8 mouse cellular contexts compared by ENCODE assay signal in the genomic region with DNA sequence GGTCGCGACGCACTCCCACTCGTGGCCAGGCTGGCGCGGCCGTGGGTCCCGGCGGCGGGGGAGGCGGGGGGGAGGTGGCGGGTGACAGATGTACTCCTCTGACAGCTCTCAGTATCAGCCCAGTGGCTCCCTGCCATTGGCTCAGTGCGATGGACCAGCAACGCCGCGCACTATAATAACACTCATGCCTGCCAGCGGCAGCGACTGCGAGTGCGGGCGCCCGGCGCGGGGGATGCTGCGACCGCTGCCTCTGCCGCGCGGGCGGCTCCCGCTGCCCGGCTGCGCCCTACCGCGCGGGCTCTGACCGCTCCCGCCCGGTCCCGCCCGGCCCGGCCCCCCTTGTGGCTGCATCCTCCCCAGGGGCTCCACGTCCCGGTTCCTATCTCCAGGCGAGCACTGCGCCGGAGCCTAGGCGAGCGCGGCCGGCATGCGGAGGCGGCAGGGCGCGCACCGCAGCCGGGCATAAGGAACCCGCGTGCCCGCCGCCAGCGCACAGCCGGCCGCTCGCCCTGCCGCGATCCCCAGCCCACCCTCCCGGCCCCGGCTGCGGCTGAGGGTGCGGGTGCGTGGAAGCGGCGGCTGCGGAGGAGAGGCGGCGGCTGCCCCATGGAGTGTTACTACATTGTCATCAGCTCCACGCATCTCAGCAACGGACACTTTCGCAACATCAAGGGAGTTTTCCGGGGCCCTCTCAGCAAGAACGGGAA. TPM values are rescaled to one million over a fixed set of nuclear protein-coding genes. Genes with fewer than 3 reads are reported as not detected.
A peak's percentile ranks its signal among the peaks of the same experiment; 100 is the strongest.
DNase-seq lines count a peak whose midpoint lies in the region; ATAC-seq lines count a peak whose summit lies in the region.

Gene Zfp804a (plus strand): TSS at position 38 of the 707 bp plus-strand sequence.

- peak within 1 kb of the TSS; percentile 61 for H3K9ac ChIP-seq in heart, embryonic 11.5 days (ENCODE audit: low read depth, low read length)
- no peak within 1 kb of the TSS for H3K9ac ChIP-seq in liver, embryonic 13.5 days

- no peak for DNase-seq in heart, adult 11 months
- peak; percentile 67 for DNase-seq in cerebellum, adult 11 months
- DNase-seq in kidney, postnatal 4 days = peak; percentile 41 to 49
- no peak for DNase-seq in liver, embryonic 13.5 days
- peak; percentile 81 to 88 for DNase-seq in right cerebral cortex, postnatal 10 days (ENCODE audit: low spot score in 2 of 2)
- DNase-seq in thymus, postnatal 14 days = no peak

- H3K4me1 ChIP-seq in heart, embryonic 11.5 days (ENCODE audit: control insufficient read depth, insufficient read depth, low read length) = no peaks in the 10 kb centered on the region
- no peaks in the 10 kb centered on the region for H3K4me1 ChIP-seq in liver, embryonic 13.5 days (replicated peaks)

- under 1% methylated on average over 77 of the region's 82 CpGs for WGBS in heart, embryonic 11.5 days (ENCODE audit: insufficient replicate concordance)
- under 1% methylated on average over 58 of the region's 82 CpGs for WGBS in liver, embryonic 13.5 days (ENCODE audit: insufficient replicate concordance)

- peaks cover 19% of the 10 kb centered on the region for H3K27me3 ChIP-seq in heart, embryonic 11.5 days (ENCODE audit: control insufficient read depth, insufficient read depth, low read length)
- peaks cover 36% of the 10 kb centered on the region for H3K27me3 ChIP-seq in liver, embryonic 13.5 days

- H3K36me3 ChIP-seq in heart, embryonic 11.5 days (ENCODE audit: control insufficient read depth, insufficient read depth, low read length) = no peaks in the 10 kb centered on the region
- H3K36me3 ChIP-seq in liver, embryonic 13.5 days = no peaks in the 10 kb centered on the region

- peak within 1 kb of the TSS; percentile 97 for H3K4me2 ChIP-seq in heart, embryonic 11.5 days
- H3K4me2 ChIP-seq in liver, embryonic 13.5 days = peak within 1 kb of the TSS; percentile 64

- no peak within 1 kb of the TSS for H3K27ac ChIP-seq in heart, embryonic 11.5 days (ENCODE audit: low read depth, low read length)
- no peak within 1 kb of the TSS for H3K27ac ChIP-seq in liver, embryonic 13.5 days

- ATAC-seq in heart, embryonic 11.5 days (replicated peaks; ENCODE audit: insufficient number of reproducible peaks, low FRiP score, low TSS enrichment) = peak; percentile 62
- ATAC-seq in frontal cortex, adult (ENCODE audit: low TSS enrichment) = peak; percentile 50
- 0 out of 2 replicates have a peak, but pooled peaks have one; percentile 20 for ATAC-seq in liver, embryonic 13.5 days (ENCODE audit: low read depth)

- no peaks in the 10 kb centered on the region for H3K9me3 ChIP-seq in heart, embryonic 11.5 days (replicated peaks; ENCODE audit: control insufficient read depth, low read length)
- H3K9me3 ChIP-seq in liver, embryonic 13.5 days (replicated peaks) = no peaks in the 10 kb centered on the region

- peak within 1 kb of the TSS; percentile 54 for H3K4me3 ChIP-seq in heart, embryonic 11.5 days (ENCODE audit: low read depth, low read length)
- H3K4me3 ChIP-seq in liver, embryonic 13.5 days (replicated peaks) = peak within 1 kb of the TSS; percentile 49

RNA-seq across cellular contexts. Expression of gene Zfp804a, which starts in this region (rescaled TPM):
- 0.57 and 0.70 TPM in 2 replicates for polyA plus RNA-seq in heart, embryonic 11.5 days (2014; fragmentation: Nextera tagmentation; extraction: Ambion mirVana)
- 0.03 TPM in 1 of 2 replicates, not detected in the other for polyA plus RNA-seq in liver, embryonic 13.5 days (2015; fragmentation: Nextera tagmentation; extraction: Ambion mirVana)

Comparison
In these comparisons a context has a peak if more than half of its experiments do, and no peak if none do; other contexts are left out.
1. Peak in ATAC-seq, H3K4me3 ChIP-seq, H3K9ac ChIP-seq and H3K4me2 ChIP-seq in heart, embryonic 11.5 days; RNA of the gene not detected or under 1 TPM.
2. Peak in ATAC-seq, H3K4me3 ChIP-seq and H3K4me2 ChIP-seq in liver, embryonic 13.5 days; RNA of the gene not detected or under 1 TPM.
3. DNase-seq: peak in cerebellum, adult 11 months (single experiment), kidney, postnatal 4 days (2 of 2) and right cerebral cortex, postnatal 10 days (2 of 2); none in heart, adult 11 months (single experiment), liver, embryonic 13.5 days (single experiment) and thymus, postnatal 14 days (single experiment).
4. Peak in every context shown above with its lines, with median percentiles within 50 percentile points of each other: ATAC-seq.